Mouse (Mus musculus) layer of hippocampus, postnatal 25 days (tissue): ENCODE data around the gene Elobl. TPM values are rescaled to one million over a fixed set of nuclear protein-coding genes. Genes with fewer than 3 reads are reported as not detected.

Experiments used
- DNase-seq, 2 experiments: peaks; one replicate each; pipeline ENCODE4 v3.0.0; 2022; ENCODE audit warnings: mixed read lengths in 2 of 2, low spot score in 1 of 2; ENCODE audit errors: extremely low spot score in 1 of 2
- total RNA-seq, 2 experiments: library from RNA; stranded (reverse); gene quantifications; 2 replicates each; pipeline ENCODE4 v1.2.3; 2021

Gene Elobl
- total RNA-seq, 2 experiments from 2014 or later, result not detected

DNA sequence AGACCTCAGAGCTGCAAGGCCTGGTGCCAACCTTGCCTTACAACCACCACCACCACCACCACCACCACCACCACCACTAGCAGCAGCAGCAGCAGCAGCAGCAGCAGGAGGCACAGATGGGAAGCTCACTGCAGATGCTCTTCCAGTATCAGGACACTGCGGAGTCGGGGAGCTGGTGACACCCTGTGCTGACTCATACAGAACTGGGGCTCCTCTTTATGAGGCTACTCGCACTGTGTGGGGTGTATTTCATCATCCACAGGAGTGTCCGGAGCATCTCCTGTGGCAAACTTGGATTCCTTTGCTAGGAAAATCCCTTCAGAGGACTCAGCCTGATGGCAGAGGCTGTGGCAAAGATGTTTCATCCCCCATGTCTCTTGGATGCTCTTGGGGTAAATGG, 27.1 kb downstream of the Elobl start:
- DNase-seq, result no peak

DNA sequence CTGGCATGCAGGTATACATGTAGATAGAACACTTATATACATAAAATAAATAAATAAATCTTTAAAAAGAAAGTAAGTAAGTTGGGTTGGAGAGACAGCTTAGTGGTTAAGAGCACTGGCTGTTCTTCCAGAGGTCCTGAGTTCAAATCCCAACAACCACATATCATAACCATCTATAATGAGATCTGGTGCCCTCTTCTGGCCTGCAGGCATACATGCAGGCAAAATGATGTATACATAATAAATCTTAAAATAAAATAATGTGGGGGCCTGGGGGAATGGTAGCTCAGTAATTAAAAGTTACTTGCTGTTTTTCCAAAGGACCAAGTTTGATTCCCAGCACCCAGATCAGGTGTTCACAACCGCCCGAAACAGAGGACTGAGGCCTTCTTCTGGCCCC, 28.0 kb downstream of the Elobl start:
- no peak for DNase-seq

DNA sequence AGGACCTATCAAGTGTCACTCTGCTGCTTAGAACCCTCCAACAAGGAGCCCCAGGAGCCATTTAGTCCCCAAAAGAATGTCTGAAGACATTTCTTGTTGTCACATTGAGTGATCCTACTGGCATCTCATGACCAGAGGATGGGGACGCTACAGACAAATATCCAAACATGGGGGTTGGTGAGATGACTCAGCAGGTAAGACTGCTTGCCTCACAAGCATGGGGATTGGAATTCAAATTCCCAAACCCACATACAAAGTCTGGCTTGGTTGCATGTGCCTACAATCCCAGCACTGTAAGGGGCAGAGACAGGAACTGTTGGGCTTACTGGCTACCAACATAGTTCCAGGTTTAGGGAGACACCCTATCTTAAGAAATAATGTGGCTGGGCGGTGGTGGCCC, 28.8 kb downstream of the Elobl start:
- no peak for DNase-seq

DNA sequence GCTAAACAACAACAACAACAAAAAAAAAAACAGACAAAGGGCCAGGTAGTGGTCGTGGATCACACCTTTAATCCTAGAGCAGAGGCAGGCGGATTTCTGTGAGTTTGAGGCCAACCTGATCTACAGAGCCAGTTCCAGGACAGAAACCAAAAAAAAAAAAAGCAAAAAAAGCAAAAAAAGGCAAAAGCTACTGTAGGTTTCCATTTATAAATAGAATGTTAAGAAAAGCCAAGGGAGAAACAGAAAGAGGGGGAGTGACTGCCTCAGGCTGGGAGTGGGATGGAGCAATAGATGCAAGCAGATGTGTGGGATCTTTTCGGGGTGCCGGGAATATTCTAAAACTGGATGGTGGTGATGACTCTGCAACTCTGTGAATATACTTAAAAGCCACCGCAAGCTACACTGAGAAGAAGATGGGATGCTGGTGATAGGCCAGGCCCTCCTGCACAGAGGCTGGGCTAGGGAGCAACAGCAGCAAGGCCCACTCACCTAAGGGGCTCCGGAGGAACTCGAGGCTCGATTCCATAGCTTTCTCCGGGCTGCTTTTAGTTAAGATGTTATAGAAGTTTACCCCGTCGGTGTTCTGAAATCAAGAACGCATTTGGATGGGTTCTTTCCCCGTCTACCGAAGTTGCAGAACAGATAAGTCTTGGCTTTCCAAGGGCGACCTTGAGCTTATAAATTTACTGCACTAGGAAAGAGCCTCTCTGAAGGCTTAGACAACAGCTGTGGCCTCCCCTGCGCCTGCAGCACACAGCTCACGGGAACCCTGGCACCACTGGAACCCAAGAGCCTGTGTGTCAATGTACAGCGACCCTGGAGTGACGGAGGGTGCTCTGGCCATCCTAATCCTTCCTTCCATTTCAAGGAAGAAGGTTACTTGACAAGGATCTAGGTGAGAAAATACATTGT, 32.4 kb downstream of the Elobl start:
- DNase-seq, result no peak

DNA sequence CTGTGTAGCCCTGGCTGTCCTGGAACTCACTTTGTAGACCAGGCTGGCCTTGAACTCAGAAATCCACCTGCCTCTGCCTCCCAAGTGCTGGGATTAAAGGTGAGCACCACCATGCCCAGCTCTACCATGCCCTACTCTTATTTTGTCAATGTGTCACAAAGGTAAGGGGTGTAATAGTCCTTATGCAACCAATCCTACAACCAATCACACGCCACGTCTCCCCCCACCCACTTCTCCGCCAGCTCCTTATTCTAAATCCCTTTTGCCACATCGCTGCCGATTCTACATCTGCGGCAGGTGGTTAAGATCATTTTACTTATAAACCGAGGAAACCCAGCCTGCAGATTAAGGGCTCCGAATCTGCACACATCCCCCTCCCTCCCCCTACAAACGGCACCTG, 33.7 kb downstream of the Elobl start:
- no peak for DNase-seq

DNA sequence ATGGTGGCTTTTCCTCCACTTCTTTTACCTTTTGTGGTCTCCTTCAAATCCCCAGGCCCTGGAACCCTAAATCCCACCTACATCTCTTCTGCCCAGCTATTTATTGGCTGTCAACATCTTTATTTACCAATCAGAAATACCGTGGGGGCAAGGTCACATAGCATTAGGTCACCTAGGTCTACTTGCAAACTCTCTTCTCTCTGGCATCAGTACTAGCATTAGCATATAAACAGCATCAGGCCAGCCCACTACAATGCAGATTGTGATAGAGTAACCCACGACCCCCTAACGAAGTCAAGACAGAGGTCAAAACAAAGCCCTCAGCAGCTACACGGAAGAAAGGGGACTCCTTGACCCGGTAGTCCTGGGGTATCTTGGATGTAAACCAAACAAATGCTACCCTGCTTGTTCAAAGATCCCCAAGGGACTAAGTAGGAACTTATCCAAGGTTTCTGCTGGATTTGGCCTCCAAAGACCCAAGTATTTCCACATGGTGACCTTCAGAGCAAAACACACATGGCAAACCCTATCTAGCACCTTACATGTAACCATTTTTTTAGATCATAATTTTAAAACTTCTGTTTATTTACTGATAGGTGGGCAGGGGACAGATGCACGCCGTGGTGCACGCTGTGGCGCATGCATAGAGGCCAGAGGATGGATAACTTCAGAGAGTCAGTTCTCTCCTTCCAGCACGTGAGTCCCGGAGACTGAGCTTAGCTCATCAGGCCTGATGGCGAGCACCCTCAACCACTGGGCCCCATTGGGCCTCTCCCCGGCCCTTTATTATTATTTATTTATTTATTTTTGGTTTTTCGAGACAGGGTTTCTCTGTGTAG, 34.8 kb downstream of the Elobl start:
- no peak for DNase-seq

DNA sequence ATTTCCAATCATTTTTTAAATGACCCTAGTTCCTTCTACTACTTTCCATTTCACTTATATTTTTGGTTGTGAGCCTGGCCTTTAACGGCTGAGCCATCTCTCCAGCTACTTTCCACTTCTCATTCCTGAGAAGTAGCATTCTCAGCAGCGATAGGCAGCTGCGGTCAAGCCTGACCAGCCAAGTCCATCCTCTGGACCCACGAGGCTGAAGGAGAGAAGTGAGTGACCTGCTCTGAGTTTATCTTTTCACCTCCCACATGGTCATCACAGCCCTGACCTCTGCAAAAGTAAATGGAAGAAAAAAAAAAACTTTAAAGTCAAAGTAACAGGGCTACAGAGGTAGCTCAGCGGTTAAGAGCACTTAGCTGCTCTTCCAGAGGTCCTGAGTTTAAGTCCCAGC, 40.2 kb downstream of the Elobl start:
- DNase-seq, result no peak

Other genes starting within 250 kb of the Elobl start
- gene Msi2, start 248.4 kb downstream of the Elobl start, total RNA-seq, result 10 to 100 TPM; 89.4 to 90.0 TPM
- gene Akap1, start 102.3 kb downstream of the Elobl start, total RNA-seq, result 10 to 100 TPM; 39.8 to 42.6 TPM
- gene Scpep1, start 11.5 kb downstream of the Elobl start, total RNA-seq, result 10 to 100 TPM; 13.7 to 15.7 TPM
- gene Coil, start 3.3 kb upstream of the Elobl start, total RNA-seq, result 10 to 100 TPM; 19.5 to 20.0 TPM
- gene Trim25, start 32.4 kb upstream of the Elobl start, total RNA-seq, result 1 to 10 TPM; 3.5 to 4.1 TPM
- gene Dgke, start 99.9 kb upstream of the Elobl start, total RNA-seq, result 10 to 100 TPM; 41.6 to 42.8 TPM
- not detected for gene Gm525, start 106.9 kb upstream of the Elobl start, total RNA-seq